Mouse (Mus musculus) kidney, postnatal 14 days (tissue): ENCODE measurements around the gene Zfp82.
A peak's percentile ranks its signal among the peaks of the same experiment; 100 is the strongest.
"Not testable (repeated sequence)": the region's sequence is repeated elsewhere in the genome, so short reads cannot be mapped to it uniquely, and the experiment has no call there.

Experiments
- DNase-seq: peaks from one replicate; pipeline ENCODE4 v3.0.0; 2022; ENCODE audit warnings: mixed read lengths

Gene Zfp82

DNA sequence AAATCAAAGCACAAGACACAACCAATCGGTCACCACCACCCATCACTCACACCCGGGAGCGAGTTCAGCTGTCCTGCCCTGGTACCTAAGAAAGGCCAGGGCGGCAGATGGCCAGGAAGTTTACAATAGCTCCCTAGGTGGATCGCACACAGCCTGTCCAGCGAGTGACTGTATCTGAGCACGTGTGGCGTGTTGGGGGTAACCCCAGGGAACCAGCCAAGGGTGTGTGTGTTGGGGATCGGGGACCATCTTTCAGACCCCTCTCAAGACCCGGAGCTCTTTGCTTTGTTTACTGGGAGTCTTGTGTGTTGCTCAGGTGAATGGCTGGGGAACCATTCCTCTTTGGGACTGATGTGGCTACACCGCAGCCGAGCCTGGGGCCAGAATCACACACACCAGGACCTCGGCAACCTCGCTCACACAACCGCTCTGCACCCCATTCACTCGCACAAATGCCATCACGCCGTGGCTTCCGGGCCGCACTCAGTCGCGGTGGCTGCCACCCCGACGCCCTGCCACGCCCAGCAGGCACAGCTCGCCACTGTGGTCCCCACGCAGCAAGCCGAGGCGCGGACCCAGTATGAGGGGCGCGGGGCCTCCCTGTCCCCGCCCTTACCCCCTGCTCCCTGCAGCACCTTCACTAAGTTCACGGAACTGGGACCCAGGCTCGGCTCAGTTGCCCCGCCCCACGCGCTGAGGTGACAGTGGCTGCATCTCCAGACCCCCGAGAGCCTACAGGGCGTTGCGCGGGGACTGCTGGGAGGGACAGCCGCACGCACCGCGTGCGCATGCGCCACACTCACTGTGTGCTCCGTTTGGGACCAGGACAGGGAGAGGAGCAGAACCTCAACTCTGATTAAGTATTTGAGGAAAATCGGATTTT lies at the start of gene Zfp82:
Gene Zfp82, minus strand, starts transcription at position 755 of the 883 bp plus-strand sequence.
- peak; percentile 84 for DNase-seq

DNA sequence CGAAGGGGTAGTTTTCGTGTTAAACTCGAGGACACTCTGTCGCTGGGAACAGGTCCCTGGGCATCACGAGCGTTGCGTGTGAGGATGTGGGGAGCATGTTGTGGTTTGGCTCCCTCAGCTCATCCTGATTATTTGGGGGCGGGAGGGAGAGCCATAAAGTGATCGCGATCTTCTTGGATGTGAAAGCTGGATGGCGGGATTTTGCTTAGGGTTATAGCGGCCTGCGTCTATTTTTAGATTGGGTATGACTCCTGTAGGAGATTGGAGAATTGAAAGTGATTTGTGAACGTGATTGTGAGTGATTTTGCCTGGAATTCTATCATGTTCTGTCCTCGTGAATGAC lies 49.5 kb upstream of the Zfp82 start:
- no peak for DNase-seq

DNA sequence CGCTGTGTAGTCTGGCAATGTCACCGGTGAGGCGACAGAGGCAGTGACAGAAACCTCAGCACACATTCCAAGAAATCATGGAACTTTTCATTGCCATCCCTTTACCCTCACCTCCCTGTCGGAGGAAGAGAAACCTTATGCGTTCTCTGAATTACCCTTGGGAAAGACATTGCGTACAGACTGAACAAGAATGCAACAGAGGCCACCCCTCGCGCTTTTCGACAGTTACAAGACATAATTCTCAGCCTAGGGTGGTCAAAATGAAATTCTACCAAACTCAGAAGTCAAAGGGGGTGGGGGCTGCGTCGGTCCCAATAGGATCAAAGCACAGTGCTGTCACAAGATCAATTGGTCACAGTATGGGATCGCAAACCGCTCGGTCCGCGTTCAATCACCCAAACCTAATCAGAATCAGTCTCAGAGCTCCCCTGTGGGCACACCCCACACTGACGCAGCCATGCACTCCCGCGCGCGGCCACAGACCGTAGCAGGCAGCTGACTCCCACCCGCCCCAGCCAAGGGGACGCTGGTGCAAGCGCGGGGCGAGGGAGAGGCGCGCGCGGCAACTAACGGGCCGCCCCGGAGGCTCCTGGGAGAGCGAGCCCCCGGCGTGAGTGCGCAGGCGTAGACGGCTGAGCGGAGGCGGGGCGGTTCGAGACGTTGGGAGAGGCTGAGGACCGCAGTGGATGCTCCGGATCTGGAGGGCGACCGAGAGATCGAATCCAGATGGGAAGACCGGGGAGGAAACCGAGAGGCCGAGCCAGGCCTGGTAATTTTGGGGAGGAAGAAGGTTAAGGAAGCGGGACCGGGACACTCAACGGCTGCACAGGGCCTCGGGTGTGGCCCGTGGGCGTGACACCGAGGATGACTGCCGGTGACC lies 48.8 kb upstream of the Zfp82 start, which contains the start of gene Zfp382:
Gene Zfp382, plus strand, starts transcription at position 635 of the 880 bp plus-strand sequence.
- DNase-seq, result peak; percentile 91

DNA sequence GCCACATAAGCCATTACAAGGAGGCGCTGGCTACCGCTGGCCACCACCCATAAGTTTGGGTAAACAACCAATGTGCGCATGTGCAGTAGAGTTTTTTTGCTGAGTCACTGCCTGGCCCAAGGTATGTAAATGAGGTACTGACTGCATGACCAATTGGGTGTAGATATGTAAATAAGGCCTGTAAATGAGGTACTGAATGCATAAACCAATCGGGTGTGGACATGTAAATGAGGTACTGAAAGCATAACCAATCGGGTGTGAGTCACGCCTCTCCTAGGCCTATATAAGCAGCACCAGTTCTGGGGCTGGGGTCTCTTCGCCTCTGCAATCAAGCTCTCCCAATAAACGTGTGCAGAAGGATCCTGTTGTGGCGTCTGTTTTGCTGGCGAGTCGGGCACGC lies 45.2 kb upstream of the Zfp82 start:
- not testable (repeated sequence) for DNase-seq

DNA sequence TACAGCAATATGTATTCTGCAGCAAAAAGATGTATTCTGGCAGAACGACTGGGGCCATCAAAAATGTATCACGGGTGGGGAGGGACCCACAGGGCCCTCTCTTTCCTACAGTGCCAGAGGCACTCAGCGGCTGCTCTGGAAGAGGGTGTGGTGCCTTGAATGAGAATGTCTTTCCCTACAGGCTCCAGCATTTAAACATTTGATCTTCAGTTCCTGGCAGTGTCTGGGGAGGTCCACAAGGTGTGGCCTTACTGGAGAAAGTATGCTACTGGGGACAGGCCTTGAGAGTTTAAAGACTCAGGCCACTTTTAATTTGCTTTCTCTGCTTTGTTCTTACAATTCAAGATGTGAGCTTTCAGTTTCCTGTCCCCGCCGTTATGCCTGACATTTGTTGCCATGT lies 43.4 kb upstream of the Zfp82 start:
- no peak for DNase-seq

DNA sequence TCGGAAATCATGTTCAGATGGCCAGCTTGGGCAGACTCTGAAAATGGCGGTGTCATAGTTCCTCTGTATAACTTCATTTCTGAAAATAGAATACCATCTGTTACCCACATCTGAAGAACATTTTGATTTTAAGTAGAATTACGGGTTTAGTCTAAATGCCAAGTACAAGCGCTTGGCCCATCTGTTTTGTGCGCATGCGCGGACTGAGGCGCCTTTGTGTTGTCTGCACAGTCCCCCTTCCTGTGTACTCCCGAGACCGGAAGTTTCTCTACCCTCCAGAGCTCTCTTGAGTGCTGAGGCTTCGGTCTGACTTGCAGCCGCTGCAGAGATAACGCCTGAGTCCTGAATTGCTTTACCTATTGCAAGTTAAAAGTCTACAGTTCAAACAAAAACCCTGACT lies 26.6 kb upstream of the Zfp82 start:
- no peak for DNase-seq

DNA sequence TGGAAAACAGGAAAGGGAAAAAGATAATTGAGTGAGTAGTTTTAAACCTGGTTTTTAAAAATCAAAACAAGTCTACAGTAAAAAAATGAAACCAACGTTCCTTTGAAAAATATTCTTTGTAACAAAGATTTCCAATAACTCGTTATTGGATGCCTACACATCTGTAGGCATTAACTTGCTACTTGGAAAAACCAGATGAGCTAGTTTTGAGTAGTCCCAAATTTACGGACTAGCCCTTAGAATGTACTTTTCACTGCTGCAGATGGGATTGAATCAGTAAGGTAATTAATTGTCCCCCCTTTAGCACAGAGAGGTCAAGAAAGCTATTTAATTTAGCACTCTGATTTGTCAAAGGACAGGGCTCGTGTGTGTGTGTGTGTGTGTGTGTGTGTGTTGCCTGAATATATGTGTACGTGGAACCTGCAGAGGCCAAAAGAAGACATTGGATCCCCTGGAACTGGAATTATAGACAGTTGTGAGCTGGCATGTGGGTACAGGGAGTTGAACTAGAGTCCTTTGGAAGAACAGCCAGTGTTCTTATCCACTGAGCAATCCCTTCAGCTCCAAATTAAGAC lies 22.9 kb upstream of the Zfp82 start:
- no peak for DNase-seq

DNA sequence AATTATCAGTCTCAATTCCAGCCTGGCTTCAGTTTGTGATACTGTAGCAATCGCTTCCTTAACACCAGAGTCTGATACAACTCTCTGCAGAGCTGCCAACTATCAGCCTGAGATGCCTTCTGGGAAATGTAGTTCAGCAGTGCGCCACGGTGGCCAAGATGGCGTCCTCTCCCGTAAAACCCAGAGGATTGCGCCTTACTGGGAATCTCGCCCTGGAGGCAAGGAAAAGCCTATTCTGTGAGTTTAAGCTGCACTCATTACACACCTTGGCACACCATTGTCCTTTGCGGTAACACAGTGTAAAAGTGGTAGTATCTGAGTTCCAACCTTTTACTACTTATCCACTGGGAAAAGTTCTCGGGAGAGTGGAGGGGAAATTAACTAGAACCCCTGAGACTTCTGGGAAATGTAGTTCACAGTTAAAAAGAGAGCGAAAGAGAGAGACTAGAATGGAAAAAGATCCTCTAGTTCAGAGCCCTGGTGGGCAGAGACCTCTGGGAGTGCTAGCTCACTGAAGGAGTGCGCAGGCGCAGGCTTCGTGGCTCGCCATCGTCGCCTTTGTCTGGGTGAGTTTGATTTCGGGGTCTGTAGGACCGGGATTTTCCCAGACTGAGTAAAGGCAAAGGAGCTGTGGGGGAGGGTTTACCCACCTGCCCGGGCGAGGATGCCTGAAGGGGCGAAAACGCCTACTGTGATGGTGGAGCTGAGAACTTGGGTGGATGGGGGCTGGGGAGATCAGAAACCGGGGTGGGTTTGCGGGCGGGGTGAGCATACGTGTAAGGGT lies 22.1 kb upstream of the Zfp82 start, which contains the start of gene Zfp260:
Gene Zfp260, plus strand, starts transcription at position 132 of the 784 bp plus-strand sequence.
- DNase-seq, result peak; percentile 94

DNA sequence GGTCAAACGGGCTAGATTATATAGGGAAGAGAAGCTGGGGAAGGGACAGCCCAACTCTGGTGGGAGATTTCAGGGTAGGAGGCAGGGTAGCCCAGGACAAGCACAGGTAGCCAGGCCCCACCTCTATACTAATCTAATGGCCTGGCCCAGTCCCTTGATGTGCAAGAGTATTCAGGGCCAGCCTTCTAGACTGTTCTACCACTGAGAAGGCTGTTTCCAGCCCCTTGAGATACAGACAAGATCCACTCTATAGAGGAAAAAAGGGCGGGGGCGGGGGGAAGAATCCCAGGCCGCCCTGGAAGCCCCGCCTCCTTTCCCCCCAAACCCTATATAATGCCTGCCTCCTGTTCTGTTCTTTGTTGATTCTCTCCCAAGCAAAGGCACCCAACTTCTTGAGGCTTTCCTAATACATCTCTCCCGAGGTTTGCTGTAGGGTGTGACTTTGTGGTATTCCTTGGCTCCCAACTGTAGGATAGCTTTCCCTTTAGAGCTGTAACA lies 21.3 kb upstream of the Zfp82 start:
- no peak for DNase-seq

DNA sequence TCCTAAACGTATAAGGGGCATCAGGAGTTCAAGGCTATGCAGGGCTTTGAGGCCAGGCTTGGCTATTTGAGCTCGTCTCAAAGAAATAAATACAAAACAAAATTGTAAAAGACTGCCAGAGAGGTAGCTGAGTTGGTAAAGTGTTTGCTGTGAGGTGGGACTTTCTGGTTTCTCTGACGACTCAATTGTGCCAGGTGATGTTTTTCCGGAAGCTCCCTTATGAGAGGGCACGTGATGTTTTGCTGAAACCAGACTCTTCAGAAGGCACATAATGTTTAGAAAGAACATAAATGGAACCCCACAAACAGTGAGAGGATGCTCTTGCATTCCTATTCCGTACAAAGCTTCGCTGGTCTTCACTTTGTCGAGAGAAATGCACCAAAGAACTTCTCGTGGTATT lies 20.0 kb upstream of the Zfp82 start:
- no peak for DNase-seq

DNA sequence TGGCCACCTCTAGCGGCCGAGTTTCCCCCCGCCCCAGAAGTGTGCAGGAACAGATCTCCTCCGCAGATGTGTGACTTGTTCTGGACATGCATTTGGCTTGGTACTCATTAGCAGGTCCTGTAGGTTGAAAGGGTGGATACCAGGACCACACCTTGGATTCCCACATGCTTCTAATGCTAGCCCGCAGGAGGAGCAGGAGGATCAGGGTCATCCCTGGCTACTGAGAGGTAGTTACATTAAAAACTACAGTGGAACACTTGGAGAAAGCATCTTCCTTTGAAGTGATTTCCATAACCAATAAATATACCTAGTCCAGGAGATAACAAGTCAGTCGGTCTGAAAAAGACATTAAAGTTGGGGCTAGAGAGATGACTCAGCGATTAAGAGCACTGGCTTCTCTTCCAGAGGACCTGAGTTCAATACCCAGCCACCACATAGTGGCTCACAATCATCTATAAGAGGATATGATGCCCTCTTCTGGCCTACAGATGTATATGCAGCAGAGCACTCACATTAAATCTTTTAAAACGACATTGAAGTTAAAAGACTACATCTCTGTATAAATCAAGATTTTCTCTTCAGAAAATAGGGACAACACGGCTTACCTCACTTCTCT lies 18.4 kb upstream of the Zfp82 start:
- no peak for DNase-seq

DNA sequence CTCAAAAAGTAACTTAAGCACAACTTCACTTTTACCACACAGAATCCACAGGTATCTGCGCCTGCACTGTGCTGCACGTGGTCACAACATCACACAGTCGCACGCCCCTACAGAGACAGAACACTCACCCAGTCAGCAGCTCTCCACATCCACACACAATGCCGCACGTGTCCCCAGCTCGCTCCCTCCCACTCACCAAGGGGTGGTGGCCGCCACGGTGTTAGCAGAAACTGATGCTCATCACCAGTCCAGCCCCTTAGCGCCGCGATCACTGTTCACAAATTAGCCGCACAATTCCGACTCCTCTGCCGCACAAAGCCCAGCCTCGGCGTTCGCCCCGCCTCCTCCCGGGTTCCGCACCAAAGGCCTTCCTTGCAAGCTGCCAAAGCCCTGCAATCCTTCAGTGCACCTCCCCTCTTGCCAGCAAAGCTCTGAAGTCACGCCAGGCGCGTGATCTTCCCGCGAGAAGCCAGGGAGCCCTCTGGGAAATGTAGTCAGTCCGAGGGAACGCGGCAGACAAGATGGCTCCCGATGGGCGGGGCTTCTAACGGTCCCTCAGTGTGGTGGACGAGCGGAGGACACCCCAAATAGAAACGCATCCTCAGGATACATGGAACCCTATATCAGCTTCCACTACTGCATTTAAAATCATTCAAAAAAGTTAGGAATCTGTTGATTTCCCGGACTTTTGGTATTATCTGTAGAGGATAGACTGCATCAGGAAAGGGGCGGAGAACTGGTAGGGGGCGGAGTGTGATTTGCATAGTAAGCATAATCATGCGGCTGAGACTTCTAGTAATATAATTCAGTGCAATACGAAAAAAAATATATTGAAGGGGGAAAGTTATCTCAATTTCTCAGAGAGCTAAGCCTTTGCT lies 17.6 kb upstream of the Zfp82 start, which contains the start of the genes Gm26920 and Zfp566:
Gene Gm26920, minus strand, starts transcription at position 319 of the 878 bp plus-strand sequence.
Gene Zfp566, minus strand, starts transcription at position 436 of the 878 bp plus-strand sequence.
- DNase-seq, result peak; percentile 97

DNA sequence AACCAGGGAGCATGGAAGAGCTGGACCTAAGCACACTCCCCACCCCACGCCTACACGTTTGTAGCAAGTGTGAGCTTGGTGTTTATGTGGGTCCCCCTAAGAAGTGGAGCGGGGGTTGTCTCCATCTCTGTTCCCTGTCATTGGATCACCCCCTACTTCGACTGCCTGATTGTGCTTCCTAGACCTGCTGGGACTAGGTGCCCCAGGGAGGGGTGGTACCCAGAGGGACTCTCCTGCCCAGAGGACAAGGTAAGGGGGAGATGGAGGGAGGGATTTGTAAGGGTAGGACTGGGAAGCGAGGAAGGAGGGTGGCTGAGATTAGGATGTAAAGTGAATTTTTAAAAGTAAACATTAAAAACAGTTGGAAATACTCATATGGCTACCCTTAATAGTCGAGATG lies 16.7 kb upstream of the Zfp82 start:
- no peak for DNase-seq

DNA sequence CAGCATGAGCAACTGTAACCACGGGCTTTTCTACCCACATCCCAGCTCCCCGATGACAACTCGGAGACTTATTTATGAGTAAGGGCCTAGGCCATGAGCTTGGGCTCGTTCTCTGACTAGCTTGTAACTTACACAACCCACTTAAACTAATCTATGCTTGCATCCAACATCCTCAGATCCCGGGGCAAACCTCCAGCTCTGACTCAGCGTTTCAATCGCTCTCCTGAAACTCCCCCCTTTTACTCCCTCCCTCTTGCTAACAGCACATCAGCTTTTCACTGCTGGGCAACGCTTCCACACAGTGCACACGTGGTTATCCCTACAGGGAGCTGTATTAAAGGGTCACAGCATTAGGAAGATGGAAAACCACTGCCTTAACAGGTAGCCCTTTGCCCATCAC lies 13.8 kb upstream of the Zfp82 start:
- no peak for DNase-seq

DNA sequence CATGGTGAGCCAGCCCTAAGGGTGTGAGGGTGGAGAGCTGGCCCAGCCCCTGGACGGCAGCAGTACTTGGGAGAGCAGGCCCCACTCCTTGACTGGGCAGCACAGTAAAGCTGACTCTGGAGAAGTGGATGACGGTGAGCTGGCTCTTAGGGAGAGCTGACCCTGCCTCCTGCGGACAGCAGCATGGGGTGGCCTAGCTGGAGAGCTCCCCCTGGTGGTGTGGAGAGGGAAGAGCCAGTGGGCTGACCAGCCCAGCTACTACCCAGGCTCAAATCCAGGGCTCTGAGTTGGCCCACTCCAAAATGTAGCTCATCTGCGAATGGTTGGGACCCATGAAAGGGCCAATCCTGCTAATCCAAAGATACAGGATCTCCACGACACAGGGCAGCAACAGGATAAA lies 8.1 kb downstream of the Zfp82 start:
- DNase-seq, result no peak

DNA sequence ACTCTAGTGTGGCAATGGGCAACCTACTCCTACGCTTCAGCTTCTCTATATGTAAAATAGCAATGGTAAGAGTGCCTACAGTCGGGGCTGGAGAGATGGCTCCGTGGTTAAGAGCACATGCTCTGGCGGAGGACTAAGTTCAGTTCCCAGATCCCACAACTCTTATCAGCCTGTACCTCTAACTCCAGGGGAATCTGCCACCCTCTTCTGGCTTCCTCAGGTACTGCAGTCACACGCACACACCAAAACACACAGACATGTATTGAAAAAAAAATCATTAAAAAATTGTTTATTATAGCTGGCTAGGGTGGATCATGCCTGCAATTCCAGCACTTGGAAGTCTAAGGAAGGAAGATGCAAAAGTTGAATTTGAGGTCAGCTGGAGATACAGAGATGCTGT lies 10.2 kb downstream of the Zfp82 start:
- DNase-seq, result no peak

DNA sequence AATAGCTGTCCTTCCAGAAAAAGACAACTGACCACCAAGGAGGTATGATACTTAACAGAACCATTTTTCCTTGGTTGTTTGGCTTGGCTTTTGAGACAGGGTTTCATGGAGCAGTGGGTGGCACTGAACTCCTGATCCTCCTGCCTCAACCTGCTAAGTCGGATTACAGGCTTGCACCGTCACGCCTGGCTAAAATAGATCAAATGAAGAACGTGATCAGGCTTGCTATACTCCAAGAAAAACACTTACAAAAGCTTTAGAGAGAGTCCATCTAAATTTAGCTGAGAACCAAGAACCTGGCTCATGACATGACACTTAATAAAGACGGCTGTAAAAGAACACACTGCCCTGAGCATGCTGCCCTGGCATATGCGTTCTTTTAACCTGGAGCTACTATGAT lies 12.4 kb downstream of the Zfp82 start:
- no peak for DNase-seq

DNA sequence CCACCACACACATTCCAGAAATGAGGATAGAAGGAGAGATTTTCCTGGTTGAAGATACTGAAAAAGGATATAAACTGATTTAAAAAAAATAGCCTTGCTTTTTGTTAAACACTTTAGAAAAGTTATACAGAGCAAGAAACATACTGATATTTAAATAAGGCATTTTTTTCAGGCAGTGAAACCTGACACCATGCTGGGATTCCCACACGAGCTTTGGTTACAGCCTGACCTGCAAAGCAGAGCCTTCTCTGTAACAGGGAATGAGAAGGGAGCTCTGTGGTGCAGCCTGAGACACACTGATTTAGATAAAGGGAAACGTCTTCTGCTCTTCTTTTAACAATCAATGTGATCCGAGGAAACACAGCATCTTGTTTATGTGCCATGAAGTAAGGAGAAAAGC lies 19.1 kb downstream of the Zfp82 start:
- no peak for DNase-seq

DNA sequence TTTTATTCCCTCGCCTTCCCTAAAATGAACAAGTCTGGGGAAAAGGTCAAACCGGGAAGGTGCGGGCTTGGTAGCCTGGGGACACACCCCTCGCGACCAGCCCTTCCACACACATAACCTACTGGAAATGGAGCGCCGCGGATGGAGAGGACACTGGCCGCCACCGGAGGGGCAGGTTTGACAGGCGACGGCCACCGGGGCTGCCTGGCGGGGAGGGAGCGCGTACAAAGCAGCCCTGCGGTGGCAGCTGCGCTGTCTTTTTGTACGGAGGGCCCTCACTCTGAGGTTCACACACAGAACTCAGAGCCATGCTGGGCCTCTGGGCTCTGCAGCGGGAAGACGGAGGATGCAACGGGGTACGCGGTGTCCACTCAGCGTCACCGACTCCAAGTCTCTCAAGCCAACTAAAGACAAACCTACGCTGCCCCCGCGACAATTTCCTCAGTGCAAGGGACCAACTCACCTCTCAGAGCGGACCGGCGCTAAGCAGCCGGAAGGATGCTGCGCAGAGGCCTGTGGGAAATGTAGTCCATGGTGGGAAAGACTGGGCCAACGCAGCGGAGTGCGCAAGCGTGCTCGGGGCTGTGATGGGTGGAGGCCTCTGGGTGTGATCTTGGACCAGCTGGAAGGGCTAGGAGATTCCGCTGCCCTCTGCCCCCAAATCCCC lies 21.7 kb downstream of the Zfp82 start, which contains the start of gene Zfp14:
Gene Zfp14, minus strand, starts transcription at position 499 of the 667 bp plus-strand sequence.
- DNase-seq, result peak; percentile 91

DNA sequence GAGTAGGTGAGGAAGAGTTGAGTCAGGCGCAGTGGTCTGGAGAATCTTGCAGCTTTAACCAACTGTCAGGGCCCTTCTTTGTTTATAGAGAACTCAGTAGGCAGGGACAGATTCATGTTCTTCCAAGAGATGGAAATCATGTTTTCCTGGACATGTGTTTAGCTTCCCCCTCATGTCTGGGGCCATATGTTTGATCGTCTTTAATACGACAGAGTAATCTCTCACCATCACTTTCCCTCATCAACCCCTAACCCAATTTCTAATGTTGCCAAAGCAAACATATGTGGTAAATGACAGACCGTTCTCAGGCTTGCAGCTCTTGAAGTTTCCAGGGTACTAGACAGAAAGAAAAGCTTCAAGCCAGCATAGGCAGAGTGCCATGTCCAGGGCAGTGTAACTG lies 24.6 kb downstream of the Zfp82 start:
- DNase-seq, result no peak
